Mouse (Mus musculus) megakaryocyte, embryonic 14.5 days (primary cell): ENCODE data around the gene Dscam.

ENCODE experiments used
- FLI1 ChIP-seq: IDR thresholded peaks from 2 replicates; pipeline ENCODE4 v1.6.1; 2012; ENCODE audit warnings: low read length, inconsistent platforms, mixed read lengths
- GATA1 ChIP-seq: IDR thresholded peaks from 3 replicates; pipeline ENCODE4 v1.6.1; 2012; ENCODE audit warnings: mixed read lengths, low read length, inconsistent platforms, borderline replicate concordance

- no peak for TF ChIP-seq GATA1
- TF ChIP-seq FLI1 = no peak
Observed at GRCm38 (mm10) chr16:96689419-96689818, 481.1 kb downstream of the Dscam start.
